ENCODE assay signal across 23 mouse cellular contexts in the genomic region with DNA sequence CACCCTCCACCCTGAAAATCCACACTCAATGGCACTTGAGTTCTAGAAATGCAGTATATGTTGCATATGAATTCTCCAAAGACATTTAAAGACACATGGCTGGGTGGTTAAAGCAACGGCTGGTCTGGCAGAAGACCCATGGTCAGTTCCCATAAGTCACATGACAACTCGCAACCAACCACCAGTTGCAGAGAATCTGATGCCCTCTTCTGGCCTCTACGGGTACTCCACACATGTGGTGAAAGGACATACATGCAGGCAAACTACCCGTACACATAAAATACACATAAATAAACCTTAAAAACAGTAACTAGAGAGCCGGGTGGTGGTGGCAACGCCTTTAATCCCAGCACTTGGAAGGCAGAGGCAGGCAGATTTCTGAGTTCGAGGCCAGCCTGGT.
DNase-seq lines count a peak whose midpoint lies in the region; ATAC-seq and TF ChIP-seq lines count a peak whose summit lies in the region.
"Had no signal": no experiment of that assay in that cellular context is flagged by ENCODE, and none has a peak within 500 bp of the region (broad histone marks: within the 10 kb centered on the region; RNA-seq: fewer than 3 reads in every experiment).

No protein-coding gene starts in this region.

- 92% methylated on average over 7 of the region's 7 CpGs for WGBS in hindbrain, postnatal 0 days
- 92% methylated on average over 7 of the region's 7 CpGs for WGBS in hindbrain, embryonic 12.5 days
- 81% methylated on average over 7 of the region's 7 CpGs for WGBS in liver, postnatal 0 days (ENCODE audit: insufficient replicate concordance)
- 75% methylated on average over 7 of the region's 7 CpGs for WGBS in liver, embryonic 12.5 days (ENCODE audit: insufficient replicate concordance)

- no peak for ATAC-seq in hindbrain, postnatal 0 days
- no peak for ATAC-seq in hindbrain, embryonic 12.5 days (ENCODE audit: low FRiP score)
- ATAC-seq in liver, postnatal 0 days = no peak
- no peak for ATAC-seq in liver, embryonic 12.5 days
- ATAC-seq: forebrain, embryonic 16.5 days; Patski had no signal

- no peak for TF ChIP-seq EP300 in liver, postnatal 0 days (IDR thresholded peaks at IDR 0.05; ENCODE audit: low read depth)

- no peaks in the 10 kb centered on the region for H3K4me1 ChIP-seq in hindbrain, postnatal 0 days (ENCODE audit: insufficient read depth, low read length)
- no peaks in the 10 kb centered on the region for H3K4me1 ChIP-seq in hindbrain, embryonic 12.5 days
- H3K4me1 ChIP-seq in liver, postnatal 0 days (ENCODE audit: insufficient read depth) = no peaks in the 10 kb centered on the region
- H3K4me1 ChIP-seq in liver, embryonic 12.5 days = no peaks in the 10 kb centered on the region
- H3K4me1 ChIP-seq in E14TG2a.4 (replicated peaks; ENCODE audit: low read depth, low read length) = peaks cover 34% of the 10 kb centered on the region
- H3K4me1 ChIP-seq: embryonic facial prominence, embryonic 13.5 days; heart, embryonic 15.5 days had no signal

- no peak overlapping the region for H3K4me3 ChIP-seq in hindbrain, postnatal 0 days (ENCODE audit: low read length)
- H3K4me3 ChIP-seq in hindbrain, embryonic 12.5 days = no peak overlapping the region
- H3K4me3 ChIP-seq in liver, postnatal 0 days (ENCODE audit: low read depth, low read length) = no peak overlapping the region
- H3K4me3 ChIP-seq in liver, embryonic 12.5 days = no peak overlapping the region
- H3K4me3 ChIP-seq in E14TG2a.4 (replicated peaks; ENCODE audit: low read length) = peak overlapping the region; percentile 71; the same call in 1 of the 2 replicates
- H3K4me3 ChIP-seq: embryonic facial prominence, embryonic 13.5 days; forebrain, embryonic 12.5 days; heart, embryonic 15.5 days had no signal

- H3K9ac ChIP-seq in hindbrain, postnatal 0 days (replicated peaks; ENCODE audit: low read length) = no peak overlapping the region
- no peak overlapping the region for H3K9ac ChIP-seq in hindbrain, embryonic 12.5 days
- H3K9ac ChIP-seq in liver, postnatal 0 days (replicated peaks) = no peak overlapping the region
- no peak overlapping the region for H3K9ac ChIP-seq in liver, embryonic 12.5 days
- H3K9ac ChIP-seq: embryonic facial prominence, embryonic 13.5 days; forebrain, embryonic 12.5 days; heart, embryonic 15.5 days; hindbrain, embryonic 14.5 days had no signal

- DNase-seq in hindbrain, postnatal 0 days (ENCODE audit: low spot score) = no peak
- no peak for DNase-seq in liver, postnatal 0 days
- peak; percentile 91 for DNase-seq in R1 (ENCODE audit: low read depth, low spot score)
- DNase-seq in cerebellum, adult 11-12 months = no peak
- DNase-seq in lung, postnatal 25 days (ENCODE audit: low spot score) = no peak
- DNase-seq: adrenal gland, postnatal 10 days; cerebellum, adult 11 months; cerebellum, adult 9-10 months; cerebellum, postnatal 36 days; gastrocnemius, postnatal 10 days; heart, adult 18-20 months; heart, postnatal 14 days had no signal

- H3K9me3 ChIP-seq in hindbrain, postnatal 0 days (ENCODE audit: low read length) = no peaks in the 10 kb centered on the region
- no peaks in the 10 kb centered on the region for H3K9me3 ChIP-seq in hindbrain, embryonic 12.5 days (replicated peaks)
- no peaks in the 10 kb centered on the region; the same call in 1 of the 2 replicates for H3K9me3 ChIP-seq in liver, postnatal 0 days (ENCODE audit: low read length)
- 0 out of 2 replicates have a peak, but pooled peaks cover 2% of the 10 kb centered on the region for H3K9me3 ChIP-seq in liver, embryonic 12.5 days (replicated peaks)
- no peaks in the 10 kb centered on the region for H3K9me3 ChIP-seq in E14TG2a.4 (ENCODE audit: low read length)
- H3K9me3 ChIP-seq: embryonic facial prominence, embryonic 13.5 days; forebrain, embryonic 12.5 days; heart, embryonic 15.5 days had no signal

- no peak overlapping the region for H3K27ac ChIP-seq in hindbrain, postnatal 0 days
- no peak overlapping the region for H3K27ac ChIP-seq in hindbrain, embryonic 12.5 days
- H3K27ac ChIP-seq in liver, postnatal 0 days (ENCODE audit: low read depth) = no peak overlapping the region
- H3K27ac ChIP-seq in liver, embryonic 12.5 days = no peak overlapping the region
- H3K27ac ChIP-seq: embryonic facial prominence, embryonic 13.5 days; forebrain, embryonic 12.5 days; heart, embryonic 15.5 days; hindbrain, embryonic 14.5 days had no signal

- no peaks in the 10 kb centered on the region for H3K36me3 ChIP-seq in hindbrain, postnatal 0 days (ENCODE audit: insufficient read depth, low read length)
- peaks cover 2% of the 10 kb centered on the region; the same call in 1 of the 2 replicates for H3K36me3 ChIP-seq in hindbrain, embryonic 12.5 days
- no peaks in the 10 kb centered on the region for H3K36me3 ChIP-seq in liver, postnatal 0 days (replicated peaks; ENCODE audit: insufficient read depth, low read length)
- H3K36me3 ChIP-seq in liver, embryonic 12.5 days = no peaks in the 10 kb centered on the region
- H3K36me3 ChIP-seq in E14TG2a.4 (ENCODE audit: insufficient read depth, low read length) = no peaks in the 10 kb centered on the region
- H3K36me3 ChIP-seq: forebrain, embryonic 12.5 days; heart, embryonic 15.5 days had no signal

- H3K4me2 ChIP-seq in hindbrain, postnatal 0 days (ENCODE audit: low read depth, low read length) = no peak overlapping the region
- H3K4me2 ChIP-seq in hindbrain, embryonic 12.5 days (replicated peaks) = no peak overlapping the region
- no peak overlapping the region for H3K4me2 ChIP-seq in liver, postnatal 0 days (ENCODE audit: low read depth, low read length)
- no peak overlapping the region for H3K4me2 ChIP-seq in liver, embryonic 12.5 days
- H3K4me2 ChIP-seq: embryonic facial prominence, embryonic 13.5 days; forebrain, embryonic 12.5 days; heart, embryonic 11.5 days; heart, embryonic 15.5 days; hindbrain, embryonic 14.5 days had no signal

- TF ChIP-seq CTCF in hindbrain, postnatal 0 days (IDR thresholded peaks at IDR 0.05; ENCODE audit: low read depth) = peak; percentile 15; the same call in 1 of the 2 replicates
- peak; percentile 12; the same call in 1 of the 2 replicates for TF ChIP-seq CTCF in liver, postnatal 0 days (IDR thresholded peaks at IDR 0.05; ENCODE audit: low read depth)
- peak; percentile 54 for TF ChIP-seq CTCF in E14TG2a.4 (conservative IDR thresholded peaks at IDR 0.05; ENCODE audit: low read length)

- no peaks in the 10 kb centered on the region for H3K27me3 ChIP-seq in hindbrain, postnatal 0 days (ENCODE audit: insufficient read depth, low read length)
- H3K27me3 ChIP-seq in hindbrain, embryonic 12.5 days = no peaks in the 10 kb centered on the region
- H3K27me3 ChIP-seq in liver, postnatal 0 days (ENCODE audit: insufficient read depth, low read length) = no peaks in the 10 kb centered on the region
- H3K27me3 ChIP-seq in liver, embryonic 12.5 days (replicated peaks) = no peaks in the 10 kb centered on the region
- H3K27me3 ChIP-seq in E14TG2a.4 (ENCODE audit: insufficient read depth, low read length) = peaks cover 10% of the 10 kb centered on the region
- H3K27me3 ChIP-seq: CH12.LX; embryonic facial prominence, embryonic 13.5 days; forebrain, embryonic 12.5 days; heart, embryonic 15.5 days; Patski had no signal
